Mouse (Mus musculus) heart, postnatal 0 days (tissue): ENCODE measurements at regions not wholly inside any gene's neighbourhood (a gene's known extent, or its start where the extent isn't known, plus 50 kb on each side); places are given as distances from the start of the nearest gene placed in this dataset.

Experiments used
- ATAC-seq: fragments of 200-750 bp; cut with Nextera tagmentation; 2 replicates; pipeline ENCODE4 v1.8.0; 2017; ENCODE audit warnings: low read depth, moderate number of reproducible peaks, moderate library complexity; ENCODE audit not compliant: insufficient read depth
- DNase-seq: peaks from one replicate; pipeline ENCODE4 v3.0.0-alpha.2; 2016; ENCODE audit warnings: low spot score
- H3K27ac ChIP-seq: fragments of 300-500 bp; sonication (generic); 2 replicates; pipeline ENCODE4 v1.5.1; 2014; ENCODE audit warnings: low read depth, mild to moderate bottlenecking
- H3K27me3 ChIP-seq: fragments of 300-500 bp; sonication (generic); 2 replicates; pipeline ENCODE4 v1.6.1; 2014; ENCODE audit warnings: low read length, mixed read lengths; ENCODE audit not compliant: control insufficient read depth, insufficient read depth
- H3K36me3 ChIP-seq: fragments of 300-500 bp; sonication (generic); replicated peaks from 2 replicates; pipeline ENCODE4 v1.6.1; 2014; ENCODE audit warnings: low read length, mixed read lengths; ENCODE audit not compliant: control insufficient read depth, insufficient read depth
- H3K4me1 ChIP-seq: fragments of 300-500 bp; sonication (generic); 2 replicates; pipeline ENCODE4 v1.6.1; 2014; ENCODE audit warnings: antibody characterized with exemption; ENCODE audit not compliant: control insufficient read depth, insufficient read depth
- H3K4me2 ChIP-seq: fragments of 300-500 bp; sonication (generic); 2 replicates; pipeline ENCODE4 v1.6.1; 2014; ENCODE audit warnings: low read depth, mild to moderate bottlenecking, low read length, moderate library complexity
- H3K4me3 ChIP-seq: fragments of 300-500 bp; sonication (generic); 2 replicates; pipeline ENCODE4 v1.5.1; 2014; ENCODE audit warnings: low read depth, low read length
- H3K9ac ChIP-seq: fragments of 300-500 bp; sonication (generic); replicated peaks from 2 replicates; pipeline ENCODE4 v1.6.1; 2014; ENCODE audit warnings: low read depth, low read length, mixed read lengths
- H3K9me3 ChIP-seq: fragments of 300-500 bp; sonication (generic); replicated peaks from 2 replicates; pipeline ENCODE4 v1.6.1; 2016; ENCODE audit warnings: low read length; ENCODE audit not compliant: control insufficient read depth
- CTCF ChIP-seq: IDR thresholded peaks from 2 replicates; pipeline ENCODE4 v1.5.1; 2016; ENCODE audit warnings: antibody characterized with exemption, control low read depth, low read depth
- EP300 ChIP-seq: IDR thresholded peaks from 2 replicates; pipeline ENCODE4 v1.6.1; 2016; ENCODE audit warnings: antibody characterized with exemption, low read depth
- WGBS: fragments of 180-500 bp; shearing (Covaris S2); extraction: QIAGEN DNeasy Blood & Tissue Kit; methylation state at CpG from one replicate; pipeline ENCODE4 v1.1.7; 2014; 5-methylcytosine and 5-hydroxymethylcytosine counted together

DNA sequence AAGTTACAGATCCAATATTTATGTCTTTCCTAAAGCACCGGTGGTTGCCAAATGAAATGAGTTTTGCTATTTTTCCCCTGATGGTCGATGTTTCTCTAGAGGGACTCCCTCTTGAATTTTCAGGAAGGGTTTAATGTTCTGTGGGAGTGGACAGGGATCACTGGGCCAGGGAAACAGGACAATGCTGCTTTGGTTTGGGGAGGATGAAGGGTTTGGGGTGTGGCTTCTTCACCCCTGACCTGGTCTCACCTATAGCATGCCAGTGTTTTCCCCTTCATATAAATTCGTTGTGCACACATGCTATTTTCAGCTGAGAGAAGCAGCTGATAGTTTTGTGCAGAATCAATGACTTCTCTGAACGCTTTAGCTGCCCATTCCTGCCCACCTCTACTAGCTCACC is 257.2 kb upstream of the Rbfox1 start:
- ATAC-seq: no peak
- H3K27ac ChIP-seq: no peak overlapping the region
- H3K9me3 ChIP-seq: no peaks in the 10 kb centered on the region
- H3K4me3 ChIP-seq: no peak overlapping the region
- H3K4me1 ChIP-seq: no peaks in the 10 kb centered on the region
- WGBS: 66% methylated on average over 4 of the region's 4 CpGs
- H3K27me3 ChIP-seq: no peaks in the 10 kb centered on the region
- no peaks in the 10 kb centered on the region for H3K36me3 ChIP-seq
- no peak for TF ChIP-seq CTCF
- no peak for TF ChIP-seq EP300
- H3K4me2 ChIP-seq: no peak overlapping the region
- H3K9ac ChIP-seq: no peak overlapping the region
- no peak for DNase-seq

DNA sequence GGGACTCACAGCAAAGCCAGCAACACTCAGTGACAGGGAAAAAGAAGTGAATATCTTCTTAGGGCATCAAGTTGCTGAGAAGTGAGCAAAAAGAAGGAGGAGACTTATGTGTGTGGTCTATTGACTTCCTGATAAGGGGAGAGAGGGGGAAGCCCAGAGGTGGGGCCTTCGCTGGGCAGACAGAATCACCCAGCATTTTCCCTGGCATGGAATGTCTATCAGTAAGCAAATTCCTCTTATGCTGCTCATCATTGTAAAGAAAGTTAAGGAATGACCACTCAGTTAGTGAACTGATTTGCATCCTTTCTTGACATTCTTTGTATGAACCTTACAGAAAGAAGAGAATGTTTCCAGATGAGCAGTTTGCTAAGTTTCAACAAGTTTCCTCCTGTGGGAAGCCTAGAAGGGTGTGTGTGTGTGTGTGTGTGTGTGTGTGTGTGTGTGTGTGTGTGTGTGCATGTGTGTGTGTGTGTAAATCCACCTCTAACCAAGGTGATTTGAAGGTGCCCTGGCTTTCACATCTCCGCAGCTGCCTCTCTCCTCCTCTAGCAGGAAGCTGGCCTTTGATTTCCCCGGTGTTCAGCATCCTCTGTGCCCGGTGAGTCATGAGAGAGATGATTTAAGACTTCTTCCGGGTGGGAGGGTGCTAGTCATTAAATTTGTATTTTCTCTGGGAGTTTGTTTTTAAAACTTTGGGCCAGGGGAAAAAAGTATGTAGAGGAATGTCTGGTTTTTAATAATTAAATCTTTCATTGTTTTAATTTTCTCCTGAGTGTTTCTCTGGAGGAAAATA is 257.8 kb upstream of the Rbfox1 start:
- no peaks in the 10 kb centered on the region for H3K36me3 ChIP-seq
- no peaks in the 10 kb centered on the region for H3K27me3 ChIP-seq
- H3K9me3 ChIP-seq: no peaks in the 10 kb centered on the region
- TF ChIP-seq EP300 (no peak), CTCF (no peak)
- H3K9ac ChIP-seq: no peak overlapping the region
- no peak overlapping the region for H3K27ac ChIP-seq
- no peak overlapping the region for H3K4me2 ChIP-seq
- no peaks in the 10 kb centered on the region for H3K4me1 ChIP-seq
- no peak overlapping the region for H3K4me3 ChIP-seq
- ATAC-seq (no peak), DNase-seq (no peak)
- WGBS: 50% methylated on average over 5 of the region's 5 CpGs

DNA sequence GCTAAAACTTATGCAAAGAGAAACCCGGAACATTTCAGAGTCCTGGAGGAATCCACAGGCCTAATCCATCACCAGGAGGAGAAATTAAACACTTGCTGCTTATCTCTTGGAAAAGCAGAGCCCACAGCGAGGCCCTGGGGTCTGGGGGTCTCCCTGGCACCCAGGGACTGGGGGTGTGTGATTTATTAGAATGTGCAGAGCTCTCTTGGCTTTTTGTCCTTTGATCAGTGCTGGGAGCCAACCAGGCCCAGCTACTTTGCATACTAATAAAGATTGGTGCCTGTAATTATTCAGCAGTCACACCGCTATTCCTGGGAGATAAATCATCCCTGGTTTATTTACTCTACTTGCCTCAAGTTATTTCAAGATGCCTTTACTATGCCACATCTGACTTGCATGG is 260.0 kb upstream of the Rbfox1 start:
- no peak for ATAC-seq
- no peaks in the 10 kb centered on the region for H3K27me3 ChIP-seq
- WGBS: 55% methylated on average over 3 of the region's 3 CpGs

DNA sequence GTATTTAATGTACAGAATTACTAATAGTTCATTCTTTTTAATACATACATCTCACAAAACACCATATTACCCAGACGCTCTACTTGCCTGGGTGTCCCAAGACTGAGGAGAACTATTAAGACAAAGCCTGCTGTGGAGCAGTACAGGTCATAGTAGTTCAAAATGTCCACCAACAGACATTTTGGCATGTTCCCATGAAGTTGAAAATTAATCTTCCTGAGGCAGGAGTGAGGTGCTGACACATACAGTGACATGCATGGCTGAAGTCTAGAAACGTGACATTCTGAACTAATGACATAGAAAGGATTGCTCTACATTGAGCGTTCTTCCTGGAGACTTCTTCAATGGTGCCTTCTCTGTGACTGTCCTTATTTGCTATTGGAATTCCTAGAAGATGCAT is 264.6 kb upstream of the Rbfox1 start:
- H3K9ac ChIP-seq: no peak overlapping the region
- no peak for ATAC-seq
- no peak overlapping the region for H3K27ac ChIP-seq
- 74% methylated on average over 3 of the region's 3 CpGs for WGBS
- no peaks in the 10 kb centered on the region for H3K9me3 ChIP-seq
- no peaks in the 10 kb centered on the region for H3K27me3 ChIP-seq
- DNase-seq: no peak
- H3K4me3 ChIP-seq: no peak overlapping the region
- H3K4me1 ChIP-seq: no peaks in the 10 kb centered on the region
- H3K4me2 ChIP-seq: no peak overlapping the region
- TF ChIP-seq EP300 (no peak), CTCF (no peak)
- H3K36me3 ChIP-seq: no peaks in the 10 kb centered on the region

More for the DNA sequence above, 260.0 kb upstream of the Rbfox1 start:
- no peaks in the 10 kb centered on the region for H3K9me3 ChIP-seq
- H3K27ac ChIP-seq: no peak overlapping the region
- H3K36me3 ChIP-seq: no peaks in the 10 kb centered on the region
- no peak overlapping the region for H3K4me2 ChIP-seq
- no peak for TF ChIP-seq CTCF
- no peak for TF ChIP-seq EP300
- H3K9ac ChIP-seq: no peak overlapping the region
- no peak overlapping the region for H3K4me3 ChIP-seq
- no peaks in the 10 kb centered on the region for H3K4me1 ChIP-seq
- DNase-seq: no peak

DNA sequence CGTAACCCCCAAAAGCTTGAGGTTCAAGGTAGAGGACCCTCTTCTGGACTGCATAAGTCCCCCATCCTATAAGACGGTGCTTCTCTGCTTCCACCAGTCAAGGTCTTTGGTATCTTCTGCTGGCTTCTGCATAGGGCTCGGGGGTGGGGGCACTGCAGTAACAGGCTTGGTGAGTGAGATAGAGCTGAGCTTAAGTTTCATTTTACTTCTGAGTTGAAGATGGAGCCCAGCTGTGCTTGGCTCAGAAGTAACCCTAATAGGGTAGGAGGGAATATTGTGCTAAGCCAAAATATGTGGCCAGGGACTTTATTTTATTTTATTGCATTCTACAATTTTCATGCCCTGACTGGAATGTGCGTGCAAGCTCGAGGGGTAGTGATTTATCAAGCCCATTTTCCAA is 268.8 kb upstream of the Rbfox1 start:
- DNase-seq (no peak), ATAC-seq (no peak)
- no peaks in the 10 kb centered on the region for H3K27me3 ChIP-seq
- 74% methylated on average over 5 of the region's 5 CpGs for WGBS
- H3K9ac ChIP-seq: no peak overlapping the region
- no peaks in the 10 kb centered on the region for H3K4me1 ChIP-seq
- no peak overlapping the region for H3K4me2 ChIP-seq
- TF ChIP-seq EP300 (no peak), CTCF (no peak)
- H3K36me3 ChIP-seq: no peaks in the 10 kb centered on the region
- no peak overlapping the region for H3K27ac ChIP-seq
- no peaks in the 10 kb centered on the region for H3K9me3 ChIP-seq
- H3K4me3 ChIP-seq: no peak overlapping the region

DNA sequence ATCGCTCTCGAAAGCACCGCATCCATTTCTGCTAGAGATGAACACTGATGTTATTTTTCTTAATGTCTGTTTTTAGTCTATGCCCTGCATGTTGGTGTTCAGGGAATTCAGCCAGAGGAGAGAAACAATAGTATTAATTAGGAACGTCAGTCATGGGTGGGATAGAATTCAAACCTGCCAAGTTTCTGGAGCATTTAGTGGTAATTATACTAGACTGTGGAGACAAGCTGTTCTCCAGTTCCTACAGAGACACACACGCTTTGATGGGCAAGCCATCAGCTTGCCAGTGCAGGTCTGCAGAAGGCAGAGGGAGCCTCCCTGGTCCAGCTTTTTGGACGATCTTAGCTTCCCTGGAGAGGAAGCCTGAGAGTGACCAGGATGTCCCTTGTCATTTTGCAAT is 289.8 kb upstream of the Rbfox1 start:
- no peaks in the 10 kb centered on the region for H3K36me3 ChIP-seq
- H3K27ac ChIP-seq: no peak overlapping the region
- no peak overlapping the region for H3K4me2 ChIP-seq
- TF ChIP-seq CTCF: no peak
- no peak for TF ChIP-seq EP300
- no peak overlapping the region for H3K4me3 ChIP-seq
- DNase-seq: no peak
- WGBS: 75% methylated on average over 6 of the region's 6 CpGs
- ATAC-seq: no peak
- H3K4me1 ChIP-seq: no peaks in the 10 kb centered on the region
- H3K27me3 ChIP-seq: no peaks in the 10 kb centered on the region
- no peak overlapping the region for H3K9ac ChIP-seq
- H3K9me3 ChIP-seq: no peaks in the 10 kb centered on the region
